Mouse (Mus musculus) adrenal gland, adult (tissue): ENCODE measurements around the gene 2610301B20Rik.
A peak's percentile ranks its signal among the peaks of the same experiment; 100 is the strongest.
"Not testable (repeated sequence)": the region's sequence is repeated elsewhere in the genome, so short reads cannot be mapped to it uniquely, and the experiment has no call there.

Experiments
- DNase-seq, 2 experiments: peaks; one replicate each; pipeline ENCODE4 v3.0.0; 2022 to 2023; ENCODE audit warnings: low spot score in 1 of 2; ENCODE audit not compliant: inconsistent age in 2 of 2

2610301B20Rik gene

GRCm38 (mm10) chr4:10873920-10874665, at the start of gene 2610301B20Rik:
Gene 2610301B20Rik (plus strand): TSS chr4:10874498.
- peak; percentile 95 to 98 for DNase-seq

- peak in 1 of 2 experiments; percentile 25 for DNase-seq
Observed at GRCm38 (mm10) chr4:10833273-10833672, 41.0 kb upstream of the 2610301B20Rik start.

DNA sequence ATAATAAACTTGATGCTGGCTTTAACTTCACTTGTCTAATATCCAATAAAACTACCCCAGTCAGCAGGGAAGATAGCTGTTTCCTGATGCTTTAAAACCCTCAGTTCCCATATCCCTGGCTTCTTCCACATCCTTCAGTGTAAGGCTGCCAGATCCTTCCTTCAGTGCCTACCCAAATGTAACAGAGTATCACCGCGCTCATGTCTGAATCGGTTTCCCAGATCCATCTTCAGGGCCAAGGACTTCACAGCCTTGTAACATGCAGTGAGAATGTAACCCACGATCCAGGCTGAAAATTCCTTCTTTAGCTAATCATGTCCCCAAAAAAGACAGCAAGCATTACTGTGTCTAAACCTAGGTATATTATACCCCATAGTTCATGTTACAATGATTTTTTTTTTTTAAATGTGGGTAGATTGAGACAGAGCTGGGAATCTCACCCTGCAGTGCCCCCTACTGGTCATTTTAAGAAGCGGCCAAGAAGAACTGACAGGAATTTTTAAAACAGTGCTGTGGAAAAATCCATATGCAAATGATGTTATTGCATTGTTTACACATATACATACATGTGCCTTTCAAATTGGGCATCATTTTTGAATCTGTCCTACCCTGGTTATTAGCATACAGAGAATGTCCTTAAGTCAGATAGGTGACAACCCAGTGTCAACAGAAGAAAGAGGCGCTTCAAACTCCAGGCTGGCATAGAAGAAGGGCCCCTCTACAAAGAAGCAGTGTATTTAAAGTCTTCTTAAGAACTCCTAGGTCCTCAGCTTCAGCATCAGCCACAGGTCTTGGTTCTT, 38.8 kb upstream of the 2610301B20Rik start:
- DNase-seq: peak; percentile 8 to 69

DNA sequence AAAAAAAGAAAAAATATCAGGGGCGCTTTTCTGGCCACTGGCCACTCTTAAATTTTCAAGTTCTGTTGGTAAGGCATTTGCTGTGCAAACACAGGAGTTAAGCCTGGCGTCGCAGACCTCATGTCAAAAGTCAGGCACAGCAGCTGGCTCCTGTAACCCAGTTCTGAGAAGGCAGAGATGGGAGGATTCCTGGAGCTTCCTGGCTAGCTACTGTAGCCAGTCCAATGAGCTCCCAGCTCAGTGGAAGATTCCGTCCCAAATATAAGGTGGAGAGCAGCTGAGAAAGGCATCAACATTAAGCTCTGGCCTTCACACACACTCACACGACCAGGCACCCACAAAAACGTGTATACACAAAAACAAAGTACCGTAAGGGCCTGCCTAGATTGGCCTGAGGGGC, 28.4 kb upstream of the 2610301B20Rik start:
- no peak for DNase-seq

- DNase-seq: no peak
Observed at GRCm38 (mm10) chr4:10849812-10850211, 24.5 kb upstream of the 2610301B20Rik start.

GRCm38 (mm10) chr4:10851013-10851412, 23.3 kb upstream of the 2610301B20Rik start:
- no peak for DNase-seq

- no peak for DNase-seq
Observed at GRCm38 (mm10) chr4:10859174-10859573, 15.1 kb upstream of the 2610301B20Rik start.

DNA sequence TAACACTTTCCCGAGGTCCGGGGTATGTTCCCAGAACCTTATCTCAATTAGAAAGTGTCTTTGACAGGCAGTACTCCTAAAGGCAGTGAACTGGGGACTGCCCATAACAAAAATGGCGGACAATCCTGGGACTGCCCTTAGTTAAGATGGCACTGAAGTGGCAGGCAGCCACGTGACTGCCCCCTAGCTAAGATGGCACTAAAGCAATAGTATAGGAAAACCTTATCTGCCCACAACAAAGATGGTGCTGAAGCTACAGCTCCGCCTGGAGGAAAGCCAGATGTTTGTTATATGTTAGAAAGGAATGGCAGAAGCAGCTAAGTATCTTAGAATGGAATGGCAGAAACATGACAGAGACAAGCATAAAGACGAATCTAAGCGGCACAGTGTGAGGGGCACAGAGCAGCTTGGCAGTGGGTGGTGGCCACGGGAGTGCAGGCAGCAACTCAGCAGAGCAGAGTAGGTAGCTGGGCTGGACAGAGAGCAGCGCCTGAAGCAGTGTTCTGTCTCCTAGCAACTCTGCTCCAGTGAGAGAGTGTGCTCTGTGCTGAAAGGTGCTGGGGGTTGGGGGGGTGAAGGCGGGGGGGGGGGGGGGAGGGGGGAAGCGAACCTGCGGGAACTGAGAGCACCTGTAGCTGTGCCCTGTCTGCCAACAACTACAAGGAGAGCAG, 14.3 kb upstream of the 2610301B20Rik start:
- DNase-seq: peak in 1 of 2 experiments; percentile 34

GRCm38 (mm10) chr4:10860825-10861224, 13.5 kb upstream of the 2610301B20Rik start:
- DNase-seq: no peak

DNA sequence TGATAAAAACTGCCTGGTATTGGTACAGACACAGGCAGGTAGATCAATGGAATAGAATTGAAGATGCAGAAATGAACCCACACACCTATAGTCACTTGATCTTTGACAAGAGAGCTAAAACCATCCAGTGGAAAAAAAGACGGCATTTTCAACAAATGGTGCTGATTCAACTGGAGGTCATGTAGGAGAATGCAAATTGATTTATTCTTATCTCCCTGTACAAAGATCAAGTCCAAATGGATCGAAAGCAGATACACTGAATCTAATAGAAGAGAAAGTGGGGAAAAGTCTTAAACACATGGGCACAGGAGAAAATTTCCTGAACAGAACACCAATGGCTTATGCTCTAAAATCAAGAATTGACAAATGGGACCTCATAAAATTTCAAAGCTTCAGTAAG, 11.4 kb upstream of the 2610301B20Rik start:
- DNase-seq: not testable (repeated sequence)

DNA sequence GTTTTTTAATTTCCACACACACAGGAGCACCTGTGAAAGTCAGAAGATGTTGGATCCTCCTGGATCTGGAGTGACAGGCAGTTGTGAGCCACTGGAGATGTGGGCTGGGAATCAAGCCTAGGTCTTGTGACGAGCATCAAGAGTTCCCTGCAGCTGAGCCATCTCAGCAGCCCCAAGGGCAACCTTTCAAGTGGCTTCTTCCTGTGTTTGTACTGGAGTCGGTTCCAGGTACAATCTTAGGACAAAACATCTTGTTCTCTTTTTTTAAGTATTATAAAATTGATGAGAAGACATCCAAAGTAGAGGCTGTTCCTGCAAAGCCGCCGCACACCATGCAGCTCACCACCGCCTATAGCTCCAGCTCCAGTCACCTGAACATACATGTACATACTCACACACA, 2.1 kb upstream of the 2610301B20Rik start:
- no peak for DNase-seq

- DNase-seq: no peak
Observed at GRCm38 (mm10) chr4:10872685-10873539, 1.4 kb upstream of the 2610301B20Rik start.

DNA sequence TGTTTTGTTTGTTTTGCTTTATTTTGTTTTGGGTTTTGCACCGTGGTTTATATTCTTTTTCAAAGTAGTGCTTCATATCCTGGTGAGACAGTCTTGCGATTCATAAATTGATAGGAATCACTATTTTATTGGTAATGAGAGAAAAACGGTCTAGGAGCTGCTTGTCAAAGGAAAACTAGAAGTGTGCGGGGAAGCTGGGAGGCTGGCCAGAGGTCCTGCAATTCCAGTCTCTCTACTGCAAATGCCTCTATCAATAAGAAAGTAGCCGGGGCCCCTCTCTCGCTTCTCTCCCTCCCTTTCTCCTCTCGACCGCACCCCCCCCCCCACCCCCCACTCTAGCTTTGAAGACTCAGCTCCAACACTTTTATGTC, 764 bp upstream of the 2610301B20Rik start:
- DNase-seq: no peak

GRCm38 (mm10) chr4:10874718-10875121, 422 bp downstream of the 2610301B20Rik start:
- DNase-seq: peak in 1 of 2 experiments; percentile 80

DNA sequence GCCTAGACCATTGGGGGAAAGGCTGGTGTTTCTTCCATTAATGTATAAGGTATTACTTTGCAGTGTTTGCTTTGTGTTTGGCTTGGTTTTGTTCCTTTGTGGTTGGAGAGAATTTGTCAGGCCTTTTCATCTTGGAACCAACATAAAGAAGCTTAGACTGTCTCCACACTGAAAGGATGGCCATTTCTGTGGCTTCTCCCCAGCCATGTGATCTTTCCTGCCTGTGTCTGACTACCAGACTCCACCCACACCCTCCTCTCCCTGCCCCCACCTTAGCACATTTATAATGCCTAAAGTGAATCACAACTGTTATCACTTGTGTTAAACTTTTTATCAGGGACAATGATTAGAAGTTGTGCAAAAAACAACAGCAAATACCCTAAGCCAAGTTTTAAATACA, 1.1 kb downstream of the 2610301B20Rik start:
- DNase-seq: peak; percentile 59 to 82

DNA sequence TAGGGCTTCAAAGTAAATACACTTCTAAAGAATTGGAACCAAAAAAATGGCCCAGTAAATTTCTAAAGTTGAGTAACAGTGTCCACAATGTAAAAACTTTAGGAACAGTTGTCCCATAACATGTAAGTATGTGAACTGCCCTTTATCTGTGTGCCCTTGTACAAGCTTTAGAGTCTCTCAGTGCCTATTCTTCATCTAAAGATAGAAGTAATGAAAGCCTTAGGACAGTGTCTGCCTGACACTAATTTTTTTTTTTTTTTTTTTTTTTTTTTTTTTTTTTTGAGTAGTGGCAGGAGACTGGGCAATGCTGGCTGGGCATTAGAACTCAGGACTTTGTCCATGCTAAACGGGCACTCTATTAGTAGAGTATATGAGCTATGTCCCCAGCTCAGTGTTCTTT, 2.8 kb downstream of the 2610301B20Rik start:
- DNase-seq: no peak

- DNase-seq: no peak
Observed at GRCm38 (mm10) chr4:10883740-10884408, 9.6 kb downstream of the 2610301B20Rik start.

- DNase-seq: no peak
Observed at GRCm38 (mm10) chr4:10888835-10889234, 14.5 kb downstream of the 2610301B20Rik start.

DNA sequence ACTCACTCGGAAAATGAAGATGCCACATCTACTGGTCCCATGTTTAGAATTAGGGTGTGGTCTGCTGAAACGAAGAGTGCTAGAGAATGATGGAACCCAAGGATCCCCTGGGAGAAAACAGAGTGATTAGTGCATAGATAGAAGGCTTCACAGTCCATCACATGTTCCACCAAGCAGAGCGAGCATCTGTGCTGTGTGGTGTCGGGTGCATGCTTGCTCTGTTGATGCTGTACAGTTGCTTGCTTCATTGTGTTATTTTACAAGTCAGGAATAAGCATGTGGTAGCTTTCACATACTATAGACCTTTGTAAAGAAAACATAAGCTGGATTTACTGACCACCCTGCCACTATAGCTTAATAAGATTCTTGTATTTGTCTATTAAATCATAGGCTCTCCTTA, 22.0 kb downstream of the 2610301B20Rik start:
- DNase-seq: no peak

- peak in 1 of 2 experiments; percentile 52 for DNase-seq
Observed at GRCm38 (mm10) chr4:10896859-10897258, 22.6 kb downstream of the 2610301B20Rik start.
